Mouse (Mus musculus) lung, postnatal 36 days (tissue): ENCODE measurements around the gene Itga1.

ENCODE experiments used
- DNase-seq: peaks from one replicate; pipeline ENCODE4 v3.0.0; 2022; ENCODE audit warnings: mixed read lengths

Gene Itga1

GRCm38 (mm10) chr13:115101355-115102191 lies at the start of gene Itga1, which contains the start of gene Gm49395:
Gene Itga1 (minus strand): TSS chr13:115101964.
Gene Gm49395 (minus strand): TSS chr13:115101921.
- peak; percentile 94 for DNase-seq

- DNase-seq, result peak; percentile 54
Observed at GRCm38 (mm10) chr13:115150602-115151001, 48.8 kb upstream of the Itga1 start.

- DNase-seq, result no peak
Observed at GRCm38 (mm10) chr13:115149849-115150248, 48.1 kb upstream of the Itga1 start.

- DNase-seq, result no peak
Observed at GRCm38 (mm10) chr13:115143575-115143974, 41.8 kb upstream of the Itga1 start.

GRCm38 (mm10) chr13:115142066-115142465 lies 40.3 kb upstream of the Itga1 start:
- DNase-seq, result no peak

GRCm38 (mm10) chr13:115138513-115138912 lies 36.7 kb upstream of the Itga1 start:
- no peak for DNase-seq

GRCm38 (mm10) chr13:115136761-115137160 lies 35.0 kb upstream of the Itga1 start:
- no peak for DNase-seq

- DNase-seq, result peak; percentile 21
Observed at GRCm38 (mm10) chr13:115132435-115132834, 30.7 kb upstream of the Itga1 start.

GRCm38 (mm10) chr13:115131381-115131780 lies 29.6 kb upstream of the Itga1 start:
- no peak for DNase-seq

- no peak for DNase-seq
Observed at GRCm38 (mm10) chr13:115130035-115130434, 28.3 kb upstream of the Itga1 start.

- DNase-seq, result no peak
Observed at GRCm38 (mm10) chr13:115127826-115128225, 26.1 kb upstream of the Itga1 start.

- DNase-seq, result no peak
Observed at GRCm38 (mm10) chr13:115126534-115126933, 24.8 kb upstream of the Itga1 start.

GRCm38 (mm10) chr13:115125130-115125529 lies 23.4 kb upstream of the Itga1 start:
- peak; percentile 27 for DNase-seq

GRCm38 (mm10) chr13:115124521-115124920 lies 22.8 kb upstream of the Itga1 start:
- no peak for DNase-seq

GRCm38 (mm10) chr13:115118756-115119155 lies 17.0 kb upstream of the Itga1 start:
- DNase-seq, result no peak

GRCm38 (mm10) chr13:115118195-115118594 lies 16.4 kb upstream of the Itga1 start:
- no peak for DNase-seq

- DNase-seq, result no peak
Observed at GRCm38 (mm10) chr13:115116930-115117621, 15.3 kb upstream of the Itga1 start.

- DNase-seq, result no peak
Observed at GRCm38 (mm10) chr13:115109628-115110027, 7.9 kb upstream of the Itga1 start.

- no peak for DNase-seq
Observed at GRCm38 (mm10) chr13:115107436-115107835, 5.7 kb upstream of the Itga1 start.

GRCm38 (mm10) chr13:115106183-115106582 lies 4.4 kb upstream of the Itga1 start:
- DNase-seq, result peak; percentile 71

- no peak for DNase-seq
Observed at GRCm38 (mm10) chr13:115102754-115103153, 990 bp upstream of the Itga1 start.

- DNase-seq, result no peak
Observed at GRCm38 (mm10) chr13:115100381-115101177, 1.2 kb downstream of the Itga1 start.

- peak; percentile 25 for DNase-seq
Observed at GRCm38 (mm10) chr13:115099381-115099780, 2.4 kb downstream of the Itga1 start.
